Mouse (Mus musculus): ENCODE results near the gene Ptprk.
A peak's percentile ranks its signal among the peaks of the same experiment; 100 is the strongest.

Ptprk gene

GRCm38 (mm10) chr10:28299207-28299606 is 224.6 kb downstream of the Ptprk start:
- DNase-seq (ENCODE audit: low spot score): no peak

GRCm38 (mm10) chr10:28303856-28304255 is 229.2 kb downstream of the Ptprk start:
- no peak for DNase-seq (ENCODE audit: low spot score)

- DNase-seq (ENCODE audit: low spot score): no peak
Observed at GRCm38 (mm10) chr10:28304292-28304875, 229.8 kb downstream of the Ptprk start.

- DNase-seq (ENCODE audit: low spot score): peak; percentile 23
Observed at GRCm38 (mm10) chr10:28306451-28307086, 231.9 kb downstream of the Ptprk start.

GRCm38 (mm10) chr10:28311369-28311768 is 236.7 kb downstream of the Ptprk start:
- DNase-seq (ENCODE audit: low spot score): no peak

GRCm38 (mm10) chr10:28322995-28323394 is 248.4 kb downstream of the Ptprk start:
- no peak for DNase-seq (ENCODE audit: low spot score)

GRCm38 (mm10) chr10:28335232-28335631 is 260.6 kb downstream of the Ptprk start:
- no peak for DNase-seq (ENCODE audit: low spot score)

- DNase-seq (ENCODE audit: low spot score): no peak
Observed at GRCm38 (mm10) chr10:28338536-28338935, 263.9 kb downstream of the Ptprk start.

GRCm38 (mm10) chr10:28345196-28345681 is 270.6 kb downstream of the Ptprk start:
- no peak for DNase-seq (ENCODE audit: low spot score)

- no peak for DNase-seq (ENCODE audit: low spot score)
Observed at GRCm38 (mm10) chr10:28365291-28365690, 290.7 kb downstream of the Ptprk start.

GRCm38 (mm10) chr10:28366065-28366677 is 291.6 kb downstream of the Ptprk start:
- DNase-seq (ENCODE audit: low spot score): no peak

GRCm38 (mm10) chr10:28369808-28370207 is 295.2 kb downstream of the Ptprk start:
- no peak for DNase-seq (ENCODE audit: low spot score)

- DNase-seq (ENCODE audit: low spot score): no peak
Observed at GRCm38 (mm10) chr10:28374874-28375273, 300.3 kb downstream of the Ptprk start.

- DNase-seq (ENCODE audit: low spot score): no peak
Observed at GRCm38 (mm10) chr10:28379752-28380488, 305.3 kb downstream of the Ptprk start.

- DNase-seq (ENCODE audit: low spot score): no peak
Observed at GRCm38 (mm10) chr10:28387563-28388222, 313.1 kb downstream of the Ptprk start.

- no peak for DNase-seq (ENCODE audit: low spot score)
Observed at GRCm38 (mm10) chr10:28391168-28391567, 316.5 kb downstream of the Ptprk start.

- DNase-seq (ENCODE audit: low spot score): no peak
Observed at GRCm38 (mm10) chr10:28395610-28396519, 321.2 kb downstream of the Ptprk start.

- no peak for DNase-seq (ENCODE audit: low spot score)
Observed at GRCm38 (mm10) chr10:28396520-28396915, 321.9 kb downstream of the Ptprk start.

GRCm38 (mm10) chr10:28401796-28402195 is 327.2 kb downstream of the Ptprk start:
- no peak for DNase-seq (ENCODE audit: low spot score)

- DNase-seq (ENCODE audit: low spot score): no peak
Observed at GRCm38 (mm10) chr10:28408980-28409379, 334.4 kb downstream of the Ptprk start.

- no peak for DNase-seq (ENCODE audit: low spot score)
Observed at GRCm38 (mm10) chr10:28414823-28415222, 340.2 kb downstream of the Ptprk start.

Data from testis, postnatal 14 days (tissue).